Mouse (Mus musculus): ENCODE data around the gene Slit3.

The Slit3 gene

GRCm38 (mm10) chr11:35587174-35587959, 466.3 kb downstream of the Slit3 start:
- DNase-seq (ENCODE audit: low spot score): peak; percentile 47

GRCm38 (mm10) chr11:35589892-35590291, 468.9 kb downstream of the Slit3 start:
- DNase-seq (ENCODE audit: low spot score): no peak

GRCm38 (mm10) chr11:35593146-35594034, 472.4 kb downstream of the Slit3 start:
- DNase-seq (ENCODE audit: low spot score): no peak

GRCm38 (mm10) chr11:35596064-35596463, 475.0 kb downstream of the Slit3 start:
- DNase-seq (ENCODE audit: low spot score): no peak

- no peak for DNase-seq (ENCODE audit: low spot score)
These were observed 476.9 kb downstream of the Slit3 start for GRCm38 (mm10) chr11:35597882-35598281.

GRCm38 (mm10) chr11:35598732-35599131, 477.7 kb downstream of the Slit3 start:
- no peak for DNase-seq (ENCODE audit: low spot score)

- DNase-seq (ENCODE audit: low spot score): no peak
These were observed 480.7 kb downstream of the Slit3 start for GRCm38 (mm10) chr11:35601652-35602240.

GRCm38 (mm10) chr11:35602586-35602985, 481.6 kb downstream of the Slit3 start:
- no peak for DNase-seq (ENCODE audit: low spot score)

- DNase-seq (ENCODE audit: low spot score): no peak
These were observed 482.9 kb downstream of the Slit3 start for GRCm38 (mm10) chr11:35603946-35604345.

GRCm38 (mm10) chr11:35604848-35605790, 484.1 kb downstream of the Slit3 start:
- DNase-seq (ENCODE audit: low spot score): no peak

- DNase-seq (ENCODE audit: low spot score): no peak
These were observed 486.2 kb downstream of the Slit3 start for GRCm38 (mm10) chr11:35607191-35607590.

- no peak for DNase-seq (ENCODE audit: low spot score)
These were observed 487.8 kb downstream of the Slit3 start for GRCm38 (mm10) chr11:35608794-35609193.

- no peak for DNase-seq (ENCODE audit: low spot score)
These were observed 491.4 kb downstream of the Slit3 start for GRCm38 (mm10) chr11:35612262-35612896.

- no peak for DNase-seq (ENCODE audit: low spot score)
These were observed 493.5 kb downstream of the Slit3 start for GRCm38 (mm10) chr11:35614530-35614929.

GRCm38 (mm10) chr11:35619421-35619820, 498.4 kb downstream of the Slit3 start:
- DNase-seq (ENCODE audit: low spot score): no peak

GRCm38 (mm10) chr11:35622736-35623135, 501.7 kb downstream of the Slit3 start:
- DNase-seq (ENCODE audit: low spot score): no peak

GRCm38 (mm10) chr11:35624515-35625270, 503.7 kb downstream of the Slit3 start:
- no peak for DNase-seq (ENCODE audit: low spot score)

- no peak for DNase-seq (ENCODE audit: low spot score)
These were observed 504.6 kb downstream of the Slit3 start for GRCm38 (mm10) chr11:35625576-35625975.

GRCm38 (mm10) chr11:35626161-35626885, 505.3 kb downstream of the Slit3 start:
- DNase-seq (ENCODE audit: low spot score): no peak

- DNase-seq (ENCODE audit: low spot score): no peak
These were observed 506.8 kb downstream of the Slit3 start for GRCm38 (mm10) chr11:35627815-35628214.

Data from lung, postnatal 25 days (tissue).